Mouse (Mus musculus): Measurements from ENCODE around the gene Hlf. TPM values are rescaled to one million over a fixed set of nuclear protein-coding genes. Genes with fewer than 3 reads are reported as not detected.

The Hlf gene
- total RNA-seq, 2 experiments from 2014 or later, result 82.2 to 96.9 TPM

- DNase-seq (ENCODE audit: low spot score in 2 of 2), result no peak
- intact Hi-C loops (cut with DNase I), result no loop called here
Observed at GRCm38 (mm10) chr11:90378008-90378407, 12.7 kb downstream of the Hlf start.

GRCm38 (mm10) chr11:90376436-90376835 is 14.3 kb downstream of the Hlf start:
- intact Hi-C loops (cut with DNase I), result no loop called here
- DNase-seq (ENCODE audit: low spot score in 2 of 2), result no peak

- no peak for DNase-seq (ENCODE audit: low spot score in 2 of 2)
- intact Hi-C loops (cut with DNase I), result no loop called here
Observed at GRCm38 (mm10) chr11:90371470-90372100, 19.1 kb downstream of the Hlf start.

- intact Hi-C loops (cut with DNase I), result no loop called here
- DNase-seq (ENCODE audit: low spot score in 2 of 2), result no peak
Observed at GRCm38 (mm10) chr11:90370789-90371291, 19.9 kb downstream of the Hlf start.

- intact Hi-C loops (cut with DNase I), result no loop called here
- DNase-seq (ENCODE audit: low spot score in 2 of 2), result no peak
Observed at GRCm38 (mm10) chr11:90370367-90370766, 20.3 kb downstream of the Hlf start.

- intact Hi-C loops (cut with DNase I), result loop anchor here (5.0 kb wide), 1 partner anchor 52 kb away; no protein-coding TSS in a partner anchor
- peak; percentile 98 to 99 for DNase-seq (ENCODE audit: low spot score in 2 of 2)
Observed at GRCm38 (mm10) chr11:90369605-90370004, 21.1 kb downstream of the Hlf start.

GRCm38 (mm10) chr11:90369115-90369514 is 21.6 kb downstream of the Hlf start:
- intact Hi-C loops (cut with DNase I), result loop anchor here (5.0 kb wide), 1 partner anchor 52 kb away; no protein-coding TSS in a partner anchor
- DNase-seq (ENCODE audit: low spot score in 2 of 2), result no peak

GRCm38 (mm10) chr11:90367894-90368860 is 22.5 kb downstream of the Hlf start:
- intact Hi-C loops (cut with DNase I), result loop anchor here (5.0 kb wide), 1 partner anchor 51 kb away; no protein-coding TSS in a partner anchor
- DNase-seq (ENCODE audit: low spot score in 2 of 2), result no peak

GRCm38 (mm10) chr11:90364865-90365264 is 25.8 kb downstream of the Hlf start:
- DNase-seq (ENCODE audit: low spot score in 2 of 2), result no peak
- intact Hi-C loops (cut with DNase I), result loop anchor here (5.0 kb wide), 1 partner anchor 48 kb away; no protein-coding TSS in a partner anchor

GRCm38 (mm10) chr11:90363821-90364497 is 26.7 kb downstream of the Hlf start:
- no peak for DNase-seq (ENCODE audit: low spot score in 2 of 2)
- intact Hi-C loops (cut with DNase I), result no loop called here

- intact Hi-C loops (cut with DNase I), result no loop called here
- DNase-seq (ENCODE audit: low spot score in 2 of 2), result peak; percentile 52 to 58
Observed at GRCm38 (mm10) chr11:90363406-90363805, 27.3 kb downstream of the Hlf start.

- intact Hi-C loops (cut with DNase I), result no loop called here
- no peak for DNase-seq (ENCODE audit: low spot score in 2 of 2)
Observed at GRCm38 (mm10) chr11:90360536-90360935, 30.2 kb downstream of the Hlf start.

- intact Hi-C loops (cut with DNase I), result no loop called here
Observed at GRCm38 (mm10) chr11:90358063-90358462, 32.6 kb downstream of the Hlf start.

GRCm38 (mm10) chr11:90357371-90357770 is 33.3 kb downstream of the Hlf start:
- no peak for DNase-seq (ENCODE audit: low spot score in 2 of 2)
- intact Hi-C loops (cut with DNase I), result no loop called here

More at GRCm38 (mm10) chr11:90358063-90358462, 32.6 kb downstream of the Hlf start:
- no peak for DNase-seq (ENCODE audit: low spot score in 2 of 2)

GRCm38 (mm10) chr11:90356495-90357304 is 34.0 kb downstream of the Hlf start:
- intact Hi-C loops (cut with DNase I), result no loop called here
- DNase-seq (ENCODE audit: low spot score in 2 of 2), result no peak

- intact Hi-C loops (cut with DNase I), result no loop called here
Observed at GRCm38 (mm10) chr11:90356036-90356435, 34.7 kb downstream of the Hlf start.

GRCm38 (mm10) chr11:90355270-90355681 is 35.4 kb downstream of the Hlf start:
- intact Hi-C loops (cut with DNase I), result no loop called here
- no peak for DNase-seq (ENCODE audit: low spot score in 2 of 2)

More at GRCm38 (mm10) chr11:90356036-90356435, 34.7 kb downstream of the Hlf start:
- no peak for DNase-seq (ENCODE audit: low spot score in 2 of 2)

- no peak for DNase-seq (ENCODE audit: low spot score in 2 of 2)
- intact Hi-C loops (cut with DNase I), result no loop called here
Observed at GRCm38 (mm10) chr11:90352696-90353095, 38.0 kb downstream of the Hlf start.

- intact Hi-C loops (cut with DNase I), result no loop called here
- no peak for DNase-seq (ENCODE audit: low spot score in 2 of 2)
Observed at GRCm38 (mm10) chr11:90350153-90350512, 40.6 kb downstream of the Hlf start.
